Mouse (Mus musculus): ENCODE results near the gene Ywhah. TPM values are rescaled to one million over a fixed set of nuclear protein-coding genes. Genes with fewer than 3 reads are reported as not detected.
"Not testable (repeated sequence)": the region's sequence is repeated elsewhere in the genome, so short reads cannot be mapped to it uniquely, and the experiment has no call there.

The Ywhah gene
- polyA plus RNA-seq, 1 experiment from 2014 or later: 435 TPM

DNA sequence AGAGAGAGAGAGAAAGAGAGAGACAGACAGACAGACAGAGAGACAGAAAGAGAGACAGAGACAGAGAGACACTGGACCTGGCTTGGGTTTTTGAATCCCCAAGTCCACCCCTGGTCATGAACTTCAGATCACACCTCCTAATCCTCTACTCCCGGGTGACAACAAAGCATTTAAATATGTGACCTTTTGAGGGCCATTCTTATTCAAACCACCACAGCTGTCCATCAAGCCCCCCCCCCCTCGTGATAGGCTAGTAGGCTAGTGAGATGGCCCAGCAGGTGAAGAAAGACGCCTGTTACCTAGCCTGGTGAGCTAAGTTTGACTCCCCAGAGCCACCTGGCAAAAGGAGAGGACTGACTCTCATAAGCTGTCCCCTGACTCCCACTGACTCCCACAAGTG, 16.3 kb downstream of the Ywhah start:
- H3K36me3 ChIP-seq: no peaks in the 10 kb centered on the region
- no peaks in the 10 kb centered on the region for H3K9me3 ChIP-seq
- WGBS: 39% methylated on average over 3 of the region's 3 CpGs

DNA sequence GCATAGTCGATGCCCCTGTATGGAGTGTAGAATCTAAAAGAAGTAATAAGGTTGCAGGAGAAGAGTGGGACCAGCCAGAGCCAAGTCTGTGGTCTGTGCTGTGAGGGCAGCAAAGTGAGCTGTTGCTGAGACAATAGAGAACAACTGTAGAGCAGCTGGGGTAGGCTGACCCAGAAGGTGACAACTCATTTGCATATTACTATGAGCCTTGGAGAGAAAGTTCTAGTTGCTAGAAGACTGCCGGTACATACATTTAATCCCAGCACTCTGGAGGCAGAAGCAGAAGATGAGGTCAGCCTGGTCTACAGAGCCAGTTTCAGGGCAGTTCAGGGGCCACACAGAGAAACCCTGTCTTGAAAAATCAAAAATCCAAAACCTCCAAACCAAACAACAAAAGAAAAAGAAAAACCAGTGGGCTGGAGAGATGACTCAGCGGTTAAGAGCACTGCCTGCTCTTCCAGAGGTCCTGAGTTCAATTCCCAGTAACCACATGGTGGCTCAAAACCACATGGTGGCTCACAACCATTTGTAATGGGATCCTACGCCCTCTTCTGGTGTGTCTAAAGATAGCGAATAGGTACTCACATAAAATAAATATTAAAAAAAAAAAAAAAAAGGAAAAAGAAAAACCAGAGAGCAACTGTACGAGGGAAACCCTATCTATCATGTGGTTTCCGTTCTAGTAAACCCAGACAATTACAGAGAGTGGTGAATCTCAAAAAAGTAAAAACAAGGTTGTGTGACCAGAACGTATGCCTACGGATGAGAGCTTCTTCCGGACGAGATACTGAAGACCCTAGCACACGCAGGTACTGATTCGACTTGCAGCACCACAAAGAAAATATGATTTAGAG, 20.3 kb downstream of the Ywhah start:
- Histone ChIP-seq H3K27me3 (no peaks in the 10 kb centered on the region), H3K4me1 (peaks cover 3% of the 10 kb centered on the region; the same call in 1 of the 2 replicates), H3K9ac (replicated peaks) (no peak overlapping the region), H3K36me3 (no peaks in the 10 kb centered on the region), H3K4me3 (no peak overlapping the region), H3K9me3 (no peaks in the 10 kb centered on the region), H3K27ac (replicated peaks) (no peak overlapping the region), H3K4me2 (replicated peaks) (peak overlapping the region; percentile 48; the same call in 1 of the 2 replicates)
- 51% methylated on average over 13 of the region's 13 CpGs for WGBS
- ATAC-seq (ENCODE audit: low FRiP score, low read depth): no peak

More for the DNA sequence above, 16.3 kb downstream of the Ywhah start:
- Histone ChIP-seq H3K4me2 (replicated peaks) (no peak overlapping the region), H3K9ac (replicated peaks) (no peak overlapping the region), H3K27me3 (no peaks in the 10 kb centered on the region), H3K4me1 (peaks cover 22% of the 10 kb centered on the region), H3K27ac (replicated peaks) (no peak overlapping the region), H3K4me3 (no peak overlapping the region)
- no peak for ATAC-seq (ENCODE audit: low FRiP score, low read depth)

- H3K4me2 ChIP-seq (replicated peaks): peak overlapping the region; percentile 48
- no peaks in the 10 kb centered on the region for H3K36me3 ChIP-seq
- 0 out of 2 replicates have a peak overlapping the region, but pooled peaks have one; percentile 20 for H3K9ac ChIP-seq (replicated peaks)
- 7% methylated on average over 13 of the region's 13 CpGs for WGBS
- no peak overlapping the region for H3K27ac ChIP-seq (replicated peaks)
- H3K4me3 ChIP-seq: 0 out of 2 replicates have a peak overlapping the region, but pooled peaks have one; percentile 7
- ATAC-seq (ENCODE audit: low FRiP score, low read depth): no peak
- no peaks in the 10 kb centered on the region for H3K9me3 ChIP-seq
- no peaks in the 10 kb centered on the region for H3K27me3 ChIP-seq
- peaks cover 3% of the 10 kb centered on the region; the same call in 1 of the 2 replicates for H3K4me1 ChIP-seq
These were observed 20.9 kb downstream of the Ywhah start for GRCm38 (mm10) chr5:33039510-33039911.

- H3K4me2 ChIP-seq (replicated peaks); H3K36me3 ChIP-seq; H3K27ac ChIP-seq (replicated peaks); H3K9ac ChIP-seq (replicated peaks); H3K27me3 ChIP-seq; H3K9me3 ChIP-seq; H3K4me3 ChIP-seq; H3K4me1 ChIP-seq; ATAC-seq (ENCODE audit: low FRiP score, low read depth): not testable (repeated sequence)
- 100% methylated on average over 1 of the region's 1 CpGs for WGBS
These were observed 22.1 kb downstream of the Ywhah start for GRCm38 (mm10) chr5:33040735-33041134.

DNA sequence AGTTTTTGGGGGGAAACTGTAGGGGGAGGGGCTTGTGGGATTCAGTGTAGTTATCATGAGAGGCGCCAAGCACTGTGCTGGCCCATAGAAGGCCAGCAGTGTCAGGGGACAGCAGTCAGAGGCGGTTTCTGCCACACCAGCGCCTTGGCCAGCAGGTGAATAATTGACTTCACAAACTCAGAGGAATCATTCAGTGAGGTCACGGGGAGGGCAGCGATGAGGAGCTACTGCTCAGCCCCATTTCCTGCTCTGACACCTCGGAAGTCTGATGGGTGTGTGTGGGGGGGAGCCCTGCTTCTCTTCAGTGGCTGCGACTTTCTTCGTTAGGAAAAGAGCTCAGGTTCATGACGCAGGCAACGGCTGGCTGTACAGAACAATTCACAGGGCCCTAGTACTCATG, 24.8 kb downstream of the Ywhah start:
- Histone ChIP-seq H3K36me3 (no peaks in the 10 kb centered on the region), H3K27me3 (no peaks in the 10 kb centered on the region), H3K9me3 (no peaks in the 10 kb centered on the region), H3K4me2 (replicated peaks) (no peak overlapping the region), H3K9ac (replicated peaks) (no peak overlapping the region), H3K27ac (replicated peaks) (no peak overlapping the region), H3K4me1 (peaks cover 3% of the 10 kb centered on the region; the same call in 1 of the 2 replicates), H3K4me3 (no peak overlapping the region)
- WGBS: 83% methylated on average over 10 of the region's 10 CpGs
- ATAC-seq (ENCODE audit: low FRiP score, low read depth): no peak

DNA sequence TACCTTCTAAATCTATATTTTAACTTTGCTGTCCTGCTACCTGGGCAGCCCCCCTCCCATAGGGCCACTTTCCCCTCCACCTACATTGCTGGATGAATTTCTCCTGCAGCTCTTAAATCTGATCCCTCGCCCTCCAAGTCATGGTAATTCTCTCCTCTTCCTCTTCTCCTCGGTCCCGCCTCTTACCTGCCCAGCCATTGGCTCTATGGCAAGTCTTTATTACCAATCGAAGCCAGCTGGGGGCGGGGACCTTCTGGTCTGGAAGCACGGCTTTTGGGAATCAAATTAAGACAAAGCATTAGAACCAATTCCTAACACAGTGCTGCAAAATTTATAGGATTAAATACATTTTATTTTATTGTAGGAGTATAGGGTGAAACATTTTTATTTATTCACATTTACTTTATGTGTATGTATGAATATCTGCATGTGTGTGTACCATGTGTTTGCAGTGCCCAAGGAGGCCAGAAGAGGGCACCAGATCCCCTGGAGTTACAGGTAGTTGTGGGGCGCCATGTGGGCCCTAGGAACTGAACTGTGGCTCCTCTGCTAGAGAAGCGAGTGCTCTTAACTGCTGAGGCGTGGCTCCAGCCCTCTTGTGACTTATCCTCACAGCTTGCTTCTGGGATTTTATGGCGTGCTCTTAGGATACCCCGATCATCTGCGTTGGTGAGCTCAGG, 26.2 kb downstream of the Ywhah start:
- Histone ChIP-seq H3K27ac (replicated peaks) (no peak overlapping the region), H3K9ac (replicated peaks) (no peak overlapping the region), H3K9me3 (no peaks in the 10 kb centered on the region), H3K4me1 (no peaks in the 10 kb centered on the region), H3K27me3 (no peaks in the 10 kb centered on the region), H3K4me3 (no peak overlapping the region), H3K4me2 (replicated peaks) (no peak overlapping the region), H3K36me3 (no peaks in the 10 kb centered on the region)
- WGBS: 93% methylated on average over 12 of the region's 12 CpGs
- ATAC-seq (ENCODE audit: low FRiP score, low read depth): no peak

- Histone ChIP-seq H3K4me3 (no peak overlapping the region), H3K4me2 (replicated peaks) (no peak overlapping the region), H3K9me3 (no peaks in the 10 kb centered on the region), H3K36me3 (no peaks in the 10 kb centered on the region), H3K4me1 (no peaks in the 10 kb centered on the region), H3K27ac (replicated peaks) (no peak overlapping the region), H3K9ac (replicated peaks) (no peak overlapping the region), H3K27me3 (no peaks in the 10 kb centered on the region)
- ATAC-seq (ENCODE audit: low FRiP score, low read depth): no peak
- WGBS: 87% methylated on average over 6 of the region's 6 CpGs
These were observed 26.7 kb downstream of the Ywhah start for GRCm38 (mm10) chr5:33045316-33045705.

DNA sequence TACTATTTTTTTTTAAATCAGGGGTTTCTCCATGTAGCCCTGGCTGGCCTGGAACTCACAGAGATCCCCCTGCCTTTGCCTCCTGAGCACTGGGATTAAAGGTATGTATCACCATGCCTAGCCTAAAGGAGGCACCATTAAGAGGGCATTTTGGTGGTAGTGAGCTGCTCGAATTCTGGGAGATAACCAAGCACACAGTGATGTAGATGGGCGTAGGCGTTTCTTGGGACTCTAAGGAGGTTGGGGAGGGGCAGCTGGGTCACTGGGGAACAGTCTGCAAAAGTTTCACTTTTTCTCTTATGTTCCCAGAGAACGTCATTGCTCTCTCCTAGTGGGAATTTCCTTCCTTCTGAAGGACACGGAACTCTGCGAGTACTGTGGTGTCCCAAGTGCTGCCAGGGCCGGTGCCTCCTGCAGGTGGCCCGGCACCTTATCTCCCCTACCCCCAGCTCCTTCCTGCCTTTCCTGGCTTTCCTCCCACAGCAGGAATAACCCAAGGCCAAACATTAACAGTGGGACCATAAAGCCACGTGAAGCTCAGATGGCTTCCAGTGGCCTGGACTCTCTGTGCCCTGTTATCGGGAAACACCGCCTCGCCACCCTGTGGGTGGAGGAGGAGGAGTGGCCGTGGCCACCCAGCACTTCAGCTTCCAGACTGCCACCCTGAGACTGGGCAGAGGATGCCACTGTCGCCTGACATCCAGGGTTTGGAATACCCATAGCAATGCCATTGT, 34.4 kb downstream of the Ywhah start:
- no peak overlapping the region for H3K27ac ChIP-seq (replicated peaks)
- no peaks in the 10 kb centered on the region for H3K27me3 ChIP-seq
- H3K4me2 ChIP-seq (replicated peaks): no peak overlapping the region
- H3K9me3 ChIP-seq: no peaks in the 10 kb centered on the region
- 87% methylated on average over 14 of the region's 14 CpGs for WGBS
- no peak overlapping the region for H3K9ac ChIP-seq (replicated peaks)
- ATAC-seq (ENCODE audit: low FRiP score, low read depth): no peak
- H3K4me3 ChIP-seq: no peak overlapping the region
- H3K4me1 ChIP-seq: no peaks in the 10 kb centered on the region
- H3K36me3 ChIP-seq: no peaks in the 10 kb centered on the region

DNA sequence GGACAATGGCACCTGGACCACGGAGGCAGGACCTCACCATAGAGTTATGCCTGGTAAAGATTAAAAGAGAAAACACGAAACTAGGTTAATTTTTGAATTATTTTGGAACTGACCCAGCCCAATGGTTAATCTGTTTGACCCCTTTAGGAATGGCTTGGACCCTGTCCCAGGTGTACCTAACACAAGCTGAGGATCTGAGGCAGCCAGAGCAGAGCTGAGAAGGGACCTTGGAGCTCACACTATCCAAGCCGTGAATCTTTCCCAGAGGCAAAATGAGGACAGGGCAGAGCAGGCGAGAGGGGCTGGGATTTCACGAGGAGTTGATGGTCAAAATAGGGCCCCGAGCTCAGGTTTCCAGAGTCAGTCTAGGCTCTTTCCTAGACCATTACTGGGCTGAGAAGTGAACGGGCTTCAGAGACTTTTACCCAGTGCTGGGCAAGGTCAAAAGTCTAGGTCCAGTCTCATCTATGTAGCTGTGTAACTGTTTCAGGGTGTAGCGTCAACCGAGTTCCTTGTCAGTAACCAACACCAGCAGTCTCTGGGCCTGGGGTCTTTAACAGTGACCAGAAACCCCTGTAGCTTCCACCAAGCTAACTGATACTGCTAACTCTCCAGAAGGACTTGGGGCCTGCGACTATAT, 37.6 kb downstream of the Ywhah start:
- no peak overlapping the region for H3K4me3 ChIP-seq
- H3K4me2 ChIP-seq (replicated peaks): no peak overlapping the region
- 87% methylated on average over 10 of the region's 10 CpGs for WGBS
- no peak for ATAC-seq (ENCODE audit: low FRiP score, low read depth)
- H3K27me3 ChIP-seq: no peaks in the 10 kb centered on the region
- no peak overlapping the region for H3K9ac ChIP-seq (replicated peaks)
- no peaks in the 10 kb centered on the region for H3K36me3 ChIP-seq
- no peaks in the 10 kb centered on the region for H3K4me1 ChIP-seq
- H3K27ac ChIP-seq (replicated peaks): no peak overlapping the region
- no peaks in the 10 kb centered on the region for H3K9me3 ChIP-seq

- H3K4me3 ChIP-seq: no peak overlapping the region
- H3K9ac ChIP-seq (replicated peaks): no peak overlapping the region
- H3K9me3 ChIP-seq: no peaks in the 10 kb centered on the region
- H3K4me1 ChIP-seq: no peaks in the 10 kb centered on the region
- no peak for ATAC-seq (ENCODE audit: low FRiP score, low read depth)
- no peak overlapping the region for H3K27ac ChIP-seq (replicated peaks)
- no peak overlapping the region for H3K4me2 ChIP-seq (replicated peaks)
- no peaks in the 10 kb centered on the region for H3K27me3 ChIP-seq
- no peaks in the 10 kb centered on the region for H3K36me3 ChIP-seq
These were observed 51.5 kb downstream of the Ywhah start for GRCm38 (mm10) chr5:33070071-33070470.

DNA sequence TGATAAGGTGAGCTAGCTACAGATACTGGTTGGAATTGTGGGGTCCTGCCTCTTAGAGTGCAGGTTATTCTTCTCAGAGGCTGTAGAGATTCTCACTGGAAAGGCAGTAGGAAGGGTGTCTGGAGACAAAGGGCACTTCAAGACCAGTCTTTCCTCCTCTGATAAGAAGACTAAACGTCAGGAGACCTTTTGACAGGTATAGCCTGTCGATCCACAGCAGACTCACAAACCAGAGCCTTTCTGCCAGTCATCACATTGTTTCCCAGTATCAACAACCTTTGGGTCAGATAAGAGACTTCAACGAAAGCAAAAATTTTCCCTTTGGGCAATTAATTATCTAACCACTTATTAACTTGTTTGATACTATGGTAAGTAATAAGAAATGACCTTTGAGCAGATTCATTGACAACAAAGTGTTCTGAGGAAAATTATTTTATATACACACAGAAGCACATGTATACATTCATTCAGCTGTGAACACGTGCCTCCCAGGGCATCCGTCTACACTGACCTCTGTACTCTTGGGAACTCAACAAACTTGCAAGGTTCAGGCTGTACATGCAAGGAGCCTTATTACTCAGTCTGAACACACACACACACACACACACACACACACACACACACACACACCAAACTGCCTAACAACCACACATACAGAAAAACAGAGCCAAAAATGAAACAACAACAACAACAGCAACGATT, 58.0 kb downstream of the Ywhah start:
- ATAC-seq (ENCODE audit: low FRiP score, low read depth): no peak
- Histone ChIP-seq H3K27ac (replicated peaks) (no peak overlapping the region), H3K4me2 (replicated peaks) (no peak overlapping the region), H3K9ac (replicated peaks) (no peak overlapping the region), H3K27me3 (no peaks in the 10 kb centered on the region), H3K4me1 (no peaks in the 10 kb centered on the region), H3K36me3 (no peaks in the 10 kb centered on the region), H3K4me3 (no peak overlapping the region), H3K9me3 (no peaks in the 10 kb centered on the region)
- WGBS: 86% methylated on average over 6 of the region's 6 CpGs
